Mouse (Mus musculus): ENCODE measurements around the gene Zgrf1.

Gene Zgrf1

DNA sequence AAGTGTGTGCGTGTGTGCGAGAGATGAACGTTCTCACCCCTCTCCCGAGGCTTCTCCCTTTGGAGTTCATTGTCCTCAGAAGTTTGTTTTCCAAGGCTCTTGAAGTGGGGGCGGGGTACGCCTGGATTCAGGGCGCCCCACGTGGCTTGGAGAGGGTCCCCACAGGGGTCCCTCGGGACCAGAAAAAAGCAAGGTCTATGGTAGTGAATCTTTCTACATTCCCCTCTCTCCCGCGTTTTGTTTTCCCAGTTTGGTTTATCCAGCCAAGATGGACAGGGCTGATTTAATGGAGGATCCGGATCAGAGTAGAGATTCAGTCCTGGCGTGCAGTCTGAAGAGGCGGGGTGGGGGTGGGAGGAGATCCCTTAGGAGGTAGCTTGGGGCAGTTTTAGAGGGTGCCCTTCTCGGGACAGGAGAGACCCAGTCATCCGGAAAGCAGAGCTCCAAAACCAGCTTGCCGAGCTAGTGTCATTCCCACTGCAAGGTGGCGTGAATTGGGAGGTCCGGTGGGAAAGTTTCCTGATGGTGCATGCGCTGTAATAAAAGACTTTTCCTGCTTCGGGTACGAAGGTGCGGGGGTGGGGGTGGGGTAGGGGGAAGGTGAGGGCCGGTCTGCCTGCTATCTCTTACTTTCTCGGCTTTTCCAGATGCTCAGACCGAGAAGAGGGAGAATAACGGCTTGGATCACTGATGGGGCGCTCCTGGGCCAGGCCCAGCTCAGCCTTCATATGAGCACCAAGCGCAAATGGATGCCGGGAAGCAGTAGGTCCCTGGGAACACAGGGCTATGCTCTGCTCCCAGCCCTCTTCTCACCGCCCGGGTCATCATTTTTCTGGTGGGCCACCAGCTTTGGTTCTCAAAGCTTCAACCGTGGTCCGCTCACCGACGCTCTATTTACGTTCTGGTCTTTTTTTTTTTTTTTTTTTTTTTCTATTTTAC, 87.7 kb downstream of the Zgrf1 start:
- DNase-seq, result no peak

DNA sequence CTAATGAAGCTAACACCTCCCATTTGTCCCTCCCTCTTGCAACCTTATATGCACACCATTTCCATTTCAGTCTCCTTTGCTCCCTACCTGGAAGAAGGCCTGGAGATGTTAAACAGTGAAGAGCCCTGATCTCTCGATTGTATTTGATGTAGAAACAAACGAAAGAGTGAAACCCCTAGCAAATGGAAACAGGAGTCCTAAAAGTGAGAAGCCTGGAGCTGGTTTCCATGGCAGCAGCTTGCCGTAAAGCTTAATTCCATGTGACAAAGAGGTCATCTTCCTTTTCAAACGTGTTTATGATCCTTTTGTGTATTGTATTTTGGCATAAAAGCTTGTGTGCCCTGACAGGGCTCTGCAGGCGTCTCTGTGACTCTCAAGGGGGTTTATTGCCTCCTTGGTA, 88.9 kb downstream of the Zgrf1 start:
- DNase-seq, result no peak

DNA sequence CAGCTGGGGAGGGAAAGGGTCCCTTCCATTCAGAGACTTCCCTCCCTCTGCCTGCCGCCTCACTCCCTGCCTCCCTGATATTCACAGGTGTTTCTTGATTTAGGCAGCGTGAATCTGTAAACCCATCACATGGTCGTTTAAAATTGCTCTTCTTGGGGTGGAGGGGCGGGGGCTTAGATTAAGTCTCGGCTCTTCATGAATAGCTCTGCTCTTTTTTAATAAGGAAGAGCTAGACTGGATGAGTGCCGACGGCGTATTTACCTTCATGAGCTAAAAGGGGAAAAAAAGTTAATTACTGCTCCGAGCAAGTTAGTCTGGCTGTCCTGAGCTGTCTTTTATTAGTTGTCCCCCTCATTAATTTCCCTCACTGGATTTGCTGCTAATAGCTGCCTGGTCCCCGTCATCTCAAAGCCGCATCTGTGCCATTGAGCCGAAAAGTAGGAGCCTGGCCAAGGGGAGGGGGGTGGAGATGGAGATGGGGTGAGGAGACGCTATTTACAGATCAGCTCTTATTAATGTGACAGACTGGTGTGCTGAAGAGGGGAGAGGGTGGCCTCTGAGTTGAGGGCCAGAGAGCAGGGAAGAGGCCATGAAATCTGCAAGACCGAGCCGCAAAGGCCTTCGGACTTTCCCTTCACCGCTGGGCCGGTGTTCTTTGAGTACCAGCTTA, 93.0 kb downstream of the Zgrf1 start:
- DNase-seq, result no peak

DNA sequence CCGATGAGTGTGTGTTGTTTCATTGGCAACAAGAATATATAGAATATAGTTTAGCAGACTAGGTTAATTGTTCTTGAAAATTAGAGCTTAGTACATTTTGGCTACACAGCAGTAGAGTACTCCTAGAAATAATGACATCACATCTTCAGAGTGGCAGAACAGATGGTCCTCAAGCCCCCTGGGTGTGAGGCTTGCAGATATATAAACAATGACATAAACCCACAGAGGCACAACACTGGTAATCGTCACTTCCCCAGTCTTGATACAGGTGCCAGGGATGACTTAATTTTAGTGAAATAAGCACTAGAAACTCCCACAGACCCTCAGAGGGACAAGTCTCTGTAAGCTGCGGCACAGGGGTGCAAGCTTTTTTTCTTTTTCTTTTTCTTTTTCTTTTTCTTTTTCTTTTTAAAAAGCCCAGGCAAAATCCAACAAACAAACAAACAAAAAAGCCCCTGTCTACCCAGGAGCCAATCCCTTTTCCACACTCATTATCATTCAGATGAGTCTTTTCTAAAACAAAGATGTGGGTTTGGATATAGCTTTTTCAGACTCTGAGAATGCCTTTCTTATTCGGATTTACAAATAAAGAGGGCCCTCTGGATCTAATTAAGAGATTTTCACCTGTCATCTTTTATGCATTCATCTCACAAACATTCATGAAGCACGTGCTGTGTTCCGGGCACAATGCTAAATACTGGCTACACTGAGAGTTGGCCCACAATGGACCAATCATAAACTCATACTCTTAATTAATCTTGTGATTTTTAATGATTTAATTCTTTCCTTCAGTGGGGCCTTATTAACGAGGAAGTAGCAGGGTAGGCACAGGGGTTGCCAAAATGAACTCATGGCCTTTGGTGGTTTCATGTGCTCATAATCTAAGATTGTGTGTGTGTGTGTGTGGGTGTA, 98.7 kb downstream of the Zgrf1 start:
- DNase-seq, result no peak

DNA sequence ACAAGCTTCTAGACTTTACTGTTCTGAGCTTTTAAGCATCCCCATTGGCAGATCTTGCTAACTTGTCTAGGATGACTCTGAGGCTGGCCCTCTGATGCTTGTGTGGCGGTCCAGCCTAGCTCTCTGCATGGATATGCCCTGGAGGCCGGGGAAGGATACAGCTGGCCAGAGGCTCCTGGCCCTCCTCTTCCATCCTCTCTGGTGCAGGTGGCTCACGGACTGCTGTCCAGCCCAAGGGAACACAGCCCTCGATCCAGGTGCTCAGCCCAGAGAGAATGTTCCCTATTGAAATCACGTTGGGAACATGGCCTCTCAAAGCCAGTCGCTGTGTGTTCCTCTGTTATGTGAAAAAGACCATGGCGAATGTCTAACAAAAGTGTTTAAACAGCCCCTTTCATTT, 107.4 kb downstream of the Zgrf1 start:
- DNase-seq, result no peak

DNA sequence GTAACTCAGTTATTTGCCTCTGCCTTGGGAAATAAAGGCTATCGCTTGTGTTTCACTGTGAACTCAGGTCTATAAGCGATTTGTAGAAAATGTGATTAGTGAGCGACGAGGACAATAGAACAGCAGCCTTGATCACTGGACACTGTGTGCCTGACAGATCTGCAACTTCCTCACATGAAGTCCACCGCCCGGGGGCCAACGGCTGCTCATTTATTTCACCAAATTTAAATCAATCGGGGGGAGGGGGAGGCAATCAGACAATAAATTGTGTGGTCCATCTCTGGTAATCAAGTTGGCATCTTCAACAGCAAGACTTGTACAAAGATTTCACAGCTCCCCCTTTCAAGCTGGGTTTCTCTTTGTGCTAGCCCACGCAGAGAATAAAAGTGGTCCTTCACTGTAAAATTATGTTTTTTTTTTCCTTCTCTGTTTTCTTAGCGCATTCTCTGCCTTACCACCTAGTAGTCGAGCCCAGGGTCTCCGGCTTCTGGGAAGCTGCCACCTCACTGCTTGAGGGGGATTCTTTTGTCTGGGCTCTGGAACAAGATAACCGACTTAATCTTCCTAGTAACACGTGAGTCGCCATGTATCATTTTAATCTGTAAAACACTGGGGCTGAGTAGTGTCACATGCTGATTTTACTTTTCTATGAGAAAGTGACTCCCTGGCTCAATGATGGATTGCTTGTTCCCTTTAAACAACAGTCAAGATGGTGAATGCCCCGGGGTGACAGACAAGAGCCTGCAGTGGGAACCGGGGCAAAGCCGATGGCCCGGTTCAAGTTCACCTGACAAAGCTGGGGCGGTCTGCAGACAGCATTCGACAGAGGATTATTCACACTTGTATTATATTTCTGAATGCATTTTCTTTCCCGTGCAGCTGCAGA, 108.6 kb downstream of the Zgrf1 start:
- DNase-seq, result no peak

Measured in lung, postnatal 14 days (tissue).